Comparison of ENCODE assay signal across 9 mouse cellular contexts in the genomic region with DNA sequence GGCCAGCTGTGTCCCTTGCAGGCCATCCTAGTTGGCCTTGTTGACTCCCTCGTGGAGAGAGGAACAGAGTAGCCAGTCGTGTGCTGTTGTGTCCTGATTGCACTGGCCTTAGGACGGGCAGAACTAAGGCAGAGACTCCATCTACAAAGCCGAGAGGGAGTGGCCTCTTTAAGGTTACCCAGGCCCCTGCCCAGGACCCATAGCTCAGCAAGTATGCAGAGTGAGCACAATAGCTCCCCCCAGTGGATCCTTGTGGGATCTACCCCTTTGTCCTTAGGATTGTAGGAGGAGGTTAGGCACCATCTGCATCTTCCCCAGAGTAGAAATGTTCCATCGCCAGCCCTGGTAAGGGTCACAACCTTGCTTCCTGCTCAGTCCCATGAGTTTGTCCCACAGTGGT. TPM values are rescaled to one million over a fixed set of nuclear protein-coding genes. Genes with fewer than 3 reads are reported as not detected.
A peak's percentile ranks its signal among the peaks of the same experiment; 100 is the strongest.
DNase-seq lines count a peak whose midpoint lies in the region; ATAC-seq and TF ChIP-seq lines count a peak whose summit lies in the region.
"Had no signal": no experiment of that assay in that cellular context is flagged by ENCODE, and none has a peak within 500 bp of the region (broad histone marks: within the 10 kb centered on the region; RNA-seq: fewer than 3 reads in every experiment).

No protein-coding gene starts in this region.

- DNase-seq in forebrain, embryonic 14.5 days (ENCODE audit: low spot score) = peak; percentile 55
- peak; percentile 77 for DNase-seq in brain, adult 2 months (ENCODE audit: low read depth, low spot score)
- peak; percentile 79 for DNase-seq in lung, embryonic 14.5 days
- DNase-seq in right cerebral cortex, postnatal 4 days = peak; percentile 49

- H3K4me3 ChIP-seq in forebrain, embryonic 14.5 days (ENCODE audit: low read depth, low read length) = no peak overlapping the region
- H3K4me3 ChIP-seq in forebrain, embryonic 13.5 days = no peak overlapping the region
- H3K4me3 ChIP-seq in forebrain, embryonic 15.5 days = no peak overlapping the region
- H3K4me3 ChIP-seq in kidney, embryonic 16.5 days (ENCODE audit: low read length) = no peak overlapping the region
- no peak overlapping the region for H3K4me3 ChIP-seq in lung, embryonic 14.5 days (ENCODE audit: low read depth, low read length)
- H3K4me3 ChIP-seq: hindbrain, embryonic 15.5 days had no signal

- no peak overlapping the region for H3K4me2 ChIP-seq in forebrain, embryonic 14.5 days (ENCODE audit: low read length)
- no peak overlapping the region for H3K4me2 ChIP-seq in forebrain, embryonic 13.5 days
- no peak overlapping the region for H3K4me2 ChIP-seq in forebrain, embryonic 15.5 days (replicated peaks)
- no peak overlapping the region for H3K4me2 ChIP-seq in kidney, embryonic 16.5 days (replicated peaks; ENCODE audit: low read depth, low read length)
- H3K4me2 ChIP-seq in lung, embryonic 14.5 days = no peak overlapping the region
- H3K4me2 ChIP-seq: hindbrain, embryonic 15.5 days had no signal

- H3K27me3 ChIP-seq in forebrain, embryonic 14.5 days (replicated peaks; ENCODE audit: control insufficient read depth, insufficient read depth, low read length) = no peaks in the 10 kb centered on the region
- no peaks in the 10 kb centered on the region for H3K27me3 ChIP-seq in forebrain, embryonic 13.5 days
- H3K27me3 ChIP-seq in forebrain, embryonic 15.5 days = no peaks in the 10 kb centered on the region
- no peaks in the 10 kb centered on the region for H3K27me3 ChIP-seq in kidney, embryonic 16.5 days (ENCODE audit: insufficient read depth, low read length)
- H3K27me3 ChIP-seq in lung, embryonic 14.5 days (ENCODE audit: insufficient read depth, low read length) = no peaks in the 10 kb centered on the region
- H3K27me3 ChIP-seq: hindbrain, embryonic 15.5 days had no signal

- TF ChIP-seq CTCF in lung, embryonic 14.5 days (IDR thresholded peaks at IDR 0.05; ENCODE audit: low read depth) = peak; percentile 62

- ATAC-seq in forebrain, embryonic 14.5 days = 0 out of 2 replicates have a peak, but pooled peaks have one; percentile 23
- no peak for ATAC-seq in forebrain, embryonic 13.5 days
- ATAC-seq in CD4-positive, CD25-positive, alpha-beta regulatory T cell, adult 4 months = peak; percentile 46
- ATAC-seq in forebrain, embryonic 15.5 days (replicated peaks) = peak; percentile 35; the same call in 1 of the 2 replicates
- peak; percentile 63 for ATAC-seq in kidney, embryonic 16.5 days (ENCODE audit: low FRiP score, low TSS enrichment)
- peak; percentile 32; the same call in 1 of the 2 replicates for ATAC-seq in lung, embryonic 14.5 days (ENCODE audit: insufficient read depth)

- no peak overlapping the region for H3K27ac ChIP-seq in forebrain, embryonic 14.5 days (ENCODE audit: low read depth, low read length)
- no peak overlapping the region for H3K27ac ChIP-seq in forebrain, embryonic 13.5 days
- H3K27ac ChIP-seq in forebrain, embryonic 15.5 days (replicated peaks) = no peak overlapping the region
- H3K27ac ChIP-seq in kidney, embryonic 16.5 days (ENCODE audit: low read length) = no peak overlapping the region
- H3K27ac ChIP-seq in lung, embryonic 14.5 days (ENCODE audit: low read depth) = no peak overlapping the region
- H3K27ac ChIP-seq: hindbrain, embryonic 15.5 days had no signal

- 40% methylated on average over 5 of the region's 5 CpGs for WGBS in forebrain, embryonic 14.5 days
- WGBS in forebrain, embryonic 13.5 days = 35% methylated on average over 5 of the region's 5 CpGs
- 49% methylated on average over 5 of the region's 5 CpGs for WGBS in forebrain, embryonic 15.5 days
- WGBS in kidney, embryonic 16.5 days = 37% methylated on average over 5 of the region's 5 CpGs
- 40% methylated on average over 5 of the region's 5 CpGs for WGBS in lung, embryonic 14.5 days

- no peak overlapping the region for H3K9ac ChIP-seq in forebrain, embryonic 14.5 days (ENCODE audit: low read length)
- H3K9ac ChIP-seq in forebrain, embryonic 13.5 days = no peak overlapping the region
- no peak overlapping the region for H3K9ac ChIP-seq in forebrain, embryonic 15.5 days (replicated peaks)
- H3K9ac ChIP-seq in kidney, embryonic 16.5 days (replicated peaks; ENCODE audit: low read length) = no peak overlapping the region
- H3K9ac ChIP-seq in lung, embryonic 14.5 days = no peak overlapping the region
- H3K9ac ChIP-seq: hindbrain, embryonic 15.5 days had no signal

- H3K4me1 ChIP-seq in forebrain, embryonic 14.5 days (ENCODE audit: control insufficient read depth, insufficient read depth, low read length) = no peaks in the 10 kb centered on the region
- no peaks in the 10 kb centered on the region for H3K4me1 ChIP-seq in forebrain, embryonic 13.5 days
- H3K4me1 ChIP-seq in forebrain, embryonic 15.5 days = no peaks in the 10 kb centered on the region
- H3K4me1 ChIP-seq in kidney, embryonic 16.5 days (ENCODE audit: insufficient read depth, low read length) = 0 out of 2 replicates have a peak, but pooled peaks cover 5% of the 10 kb centered on the region
- H3K4me1 ChIP-seq in lung, embryonic 14.5 days (ENCODE audit: insufficient read depth) = no peaks in the 10 kb centered on the region
- H3K4me1 ChIP-seq: hindbrain, embryonic 15.5 days had no signal

- H3K36me3 ChIP-seq in forebrain, embryonic 14.5 days (ENCODE audit: control insufficient read depth, insufficient read depth, low read length) = no peaks in the 10 kb centered on the region
- H3K36me3 ChIP-seq in forebrain, embryonic 13.5 days (ENCODE audit: poor library complexity, severe bottlenecking) = no peaks in the 10 kb centered on the region
- no peaks in the 10 kb centered on the region for H3K36me3 ChIP-seq in forebrain, embryonic 15.5 days
- H3K36me3 ChIP-seq in kidney, embryonic 16.5 days (ENCODE audit: insufficient read depth, low read length) = no peaks in the 10 kb centered on the region
- no peaks in the 10 kb centered on the region for H3K36me3 ChIP-seq in lung, embryonic 14.5 days (ENCODE audit: insufficient read depth)
- H3K36me3 ChIP-seq: hindbrain, embryonic 15.5 days had no signal

- H3K9me3 ChIP-seq in forebrain, embryonic 14.5 days (replicated peaks; ENCODE audit: control insufficient read depth, low read length) = no peaks in the 10 kb centered on the region
- H3K9me3 ChIP-seq in forebrain, embryonic 13.5 days (replicated peaks) = peaks cover 7% of the 10 kb centered on the region; the same call in 1 of the 2 replicates
- H3K9me3 ChIP-seq in forebrain, embryonic 15.5 days = no peaks in the 10 kb centered on the region
- H3K9me3 ChIP-seq in kidney, embryonic 16.5 days (ENCODE audit: low read length) = no peaks in the 10 kb centered on the region
- no peaks in the 10 kb centered on the region for H3K9me3 ChIP-seq in lung, embryonic 14.5 days (ENCODE audit: low read depth, low read length)
- H3K9me3 ChIP-seq: hindbrain, embryonic 15.5 days had no signal

RNA-seq across cellular contexts. Expression of a gene that starts 27.5 kb away (rescaled TPM):
- polyA plus RNA-seq in forebrain, embryonic 14.5 days (2014; fragmentation: Nextera tagmentation; extraction: Ambion mirVana) = 0.52 and 0.70 TPM in 2 replicates
- 2.1 TPM in 2 replicates for polyA plus RNA-seq in forebrain, embryonic 13.5 days (2015; fragmentation: Nextera tagmentation; extraction: Ambion mirVana)
- polyA plus RNA-seq in CD4-positive, CD25-positive, alpha-beta regulatory T cell, adult 4 months (2017; shearing (Covaris generic)) = under 1 TPM; 0.11 to 0.51 TPM
- 1.2 and 1.5 TPM in 2 replicates for polyA plus RNA-seq in forebrain, embryonic 15.5 days (2015; fragmentation: Nextera tagmentation; extraction: Ambion mirVana)
- 2.1 and 2.2 TPM in 2 replicates for polyA plus RNA-seq in kidney, embryonic 16.5 days (2015; fragmentation: Nextera tagmentation; extraction: Ambion mirVana)
- 2.1 TPM in 2 replicates for polyA plus RNA-seq in lung, embryonic 14.5 days (2014; fragmentation: Nextera tagmentation; extraction: Ambion mirVana)

RNA-seq across cellular contexts. Expression of a gene that starts 30.9 kb away (rescaled TPM):
- polyA plus RNA-seq in forebrain, embryonic 14.5 days (2014; fragmentation: Nextera tagmentation; extraction: Ambion mirVana) = 164 and 170 TPM in 2 replicates
- polyA plus RNA-seq in forebrain, embryonic 13.5 days (2015; fragmentation: Nextera tagmentation; extraction: Ambion mirVana) = 92.2 and 131 TPM in 2 replicates
- 100 to 1,000 TPM in 1 of 2 experiments, 10 to 100 TPM in 1; 89.0 to 427 TPM for polyA plus RNA-seq in CD4-positive, CD25-positive, alpha-beta regulatory T cell, adult 4 months (2017; shearing (Covaris generic))
- polyA plus RNA-seq in forebrain, embryonic 15.5 days (2015; fragmentation: Nextera tagmentation; extraction: Ambion mirVana) = 141 and 169 TPM in 2 replicates
- 145 and 166 TPM in 2 replicates for polyA plus RNA-seq in kidney, embryonic 16.5 days (2015; fragmentation: Nextera tagmentation; extraction: Ambion mirVana)
- 73.5 and 74.0 TPM in 2 replicates for polyA plus RNA-seq in lung, embryonic 14.5 days (2014; fragmentation: Nextera tagmentation; extraction: Ambion mirVana)
